ENCODE assay signal across 31 mouse cellular contexts in the genomic region with DNA sequence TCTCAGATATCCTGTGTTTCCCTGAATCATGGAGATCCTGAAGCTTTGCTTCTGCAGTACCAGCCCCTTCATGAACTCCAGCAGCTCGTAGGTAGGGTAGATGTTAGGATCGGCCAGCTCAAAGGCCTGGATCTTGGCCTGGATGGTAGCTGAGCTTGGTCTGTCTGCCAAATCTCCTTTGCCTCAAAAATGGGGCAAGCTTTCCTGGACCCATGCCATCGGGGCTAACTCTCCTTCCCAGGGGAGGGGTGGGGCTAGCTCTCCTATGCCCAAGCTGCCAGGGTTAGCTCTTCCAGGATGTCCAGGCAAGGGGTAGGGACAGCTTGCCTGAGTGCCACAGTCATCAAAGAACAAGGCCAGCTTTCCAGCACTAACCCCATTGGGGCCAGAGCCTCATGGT. TPM values are rescaled to one million over a fixed set of nuclear protein-coding genes. Genes with fewer than 3 reads are reported as not detected.
A peak's percentile ranks its signal among the peaks of the same experiment; 100 is the strongest.
DNase-seq lines count a peak whose midpoint lies in the region; ATAC-seq and TF ChIP-seq lines count a peak whose summit lies in the region.
"Had no signal": no experiment of that assay in that cellular context is flagged by ENCODE, and none has a peak within 500 bp of the region (broad histone marks: within the 10 kb centered on the region; RNA-seq: fewer than 3 reads in every experiment).

No protein-coding gene starts in this region.

- H3K9ac ChIP-seq in hindbrain, postnatal 0 days (replicated peaks; ENCODE audit: low read length), result no peak overlapping the region
- H3K9ac ChIP-seq in hindbrain, embryonic 14.5 days, result no peak overlapping the region
- H3K9ac ChIP-seq: forebrain, embryonic 13.5 days; limb, embryonic 12.5 days; liver, embryonic 12.5 days; midbrain, embryonic 12.5 days; neural tube, embryonic 15.5 days had no signal

- no peaks in the 10 kb centered on the region for H3K27me3 ChIP-seq in hindbrain, postnatal 0 days (ENCODE audit: insufficient read depth, low read length)
- no peaks in the 10 kb centered on the region for H3K27me3 ChIP-seq in hindbrain, embryonic 14.5 days (ENCODE audit: control insufficient read depth, insufficient read depth, low read length)
- H3K27me3 ChIP-seq: forebrain, embryonic 13.5 days; limb, embryonic 12.5 days; liver, embryonic 12.5 days; midbrain, embryonic 12.5 days; neural tube, embryonic 15.5 days had no signal

- no peaks in the 10 kb centered on the region for H3K9me3 ChIP-seq in hindbrain, postnatal 0 days (ENCODE audit: low read length)
- no peaks in the 10 kb centered on the region for H3K9me3 ChIP-seq in hindbrain, embryonic 14.5 days (ENCODE audit: control insufficient read depth, low read length)
- H3K9me3 ChIP-seq: forebrain, embryonic 13.5 days; heart, embryonic 10.5 days; limb, embryonic 12.5 days; liver, embryonic 12.5 days; midbrain, embryonic 12.5 days; neural tube, embryonic 15.5 days had no signal

- H3K4me2 ChIP-seq in hindbrain, postnatal 0 days (ENCODE audit: low read depth, low read length), result no peak overlapping the region
- no peak overlapping the region for H3K4me2 ChIP-seq in hindbrain, embryonic 14.5 days (replicated peaks)
- H3K4me2 ChIP-seq: forebrain, embryonic 13.5 days; limb, embryonic 12.5 days; liver, embryonic 12.5 days; midbrain, embryonic 12.5 days; neural tube, embryonic 15.5 days had no signal

- H3K4me1 ChIP-seq in hindbrain, postnatal 0 days (ENCODE audit: insufficient read depth, low read length), result no peaks in the 10 kb centered on the region
- no peaks in the 10 kb centered on the region for H3K4me1 ChIP-seq in hindbrain, embryonic 14.5 days (replicated peaks; ENCODE audit: control insufficient read depth, insufficient read depth, low read length)
- H3K4me1 ChIP-seq: forebrain, embryonic 13.5 days; heart, embryonic 10.5 days; limb, embryonic 12.5 days; liver, embryonic 12.5 days; midbrain, embryonic 12.5 days; neural tube, embryonic 15.5 days had no signal

- ATAC-seq in hindbrain, postnatal 0 days, result no peak
- ATAC-seq in hindbrain, embryonic 14.5 days (ENCODE audit: low FRiP score), result no peak
- ATAC-seq: activated CD4-positive, CD25-positive, alpha-beta regulatory T cell, adult 4 months; forebrain, embryonic 13.5 days; hindbrain, embryonic 16.5 days; intestine, embryonic 16.5 days; liver, embryonic 12.5 days had no signal

- peak; percentile 4 to 62 for DNase-seq in adrenal gland, adult (ENCODE audit: inconsistent age in 2 of 2, low spot score in 1 of 2)
- no peak for DNase-seq in adrenal gland, postnatal 4 days (ENCODE audit: low spot score in 2 of 2)
- DNase-seq in hindbrain, postnatal 0 days (ENCODE audit: low spot score), result peak; percentile 3
- DNase-seq in hindbrain, embryonic 14.5 days (ENCODE audit: low spot score), result no peak
- peak; percentile 22 to 47 for DNase-seq in right cerebral cortex, postnatal 10 days (ENCODE audit: low spot score in 2 of 2)
- DNase-seq in right cerebral cortex, postnatal 36 days (ENCODE audit: low spot score in 2 of 2), result no peak
- DNase-seq in adrenal gland, postnatal 36 days, result peak; percentile 7 to 42
- DNase-seq in urinary bladder, postnatal 25 days (ENCODE audit: low spot score), result no peak
- DNase-seq: lung, adult 2 months; lung, postnatal 14 days; right cerebral cortex, adult 18-20 months; spleen, adult 18-20 months; thymus, postnatal 4 days had no signal

- no peak for TF ChIP-seq CTCF in hindbrain, postnatal 0 days (IDR thresholded peaks at IDR 0.05; ENCODE audit: low read depth)

- WGBS in hindbrain, postnatal 0 days, result 58% methylated on average over 3 of the region's 3 CpGs
- WGBS in hindbrain, embryonic 14.5 days, result 91% methylated on average over 3 of the region's 3 CpGs

- no peaks in the 10 kb centered on the region for H3K36me3 ChIP-seq in hindbrain, postnatal 0 days (ENCODE audit: insufficient read depth, low read length)
- H3K36me3 ChIP-seq in hindbrain, embryonic 14.5 days (replicated peaks; ENCODE audit: control insufficient read depth, insufficient read depth), result no peaks in the 10 kb centered on the region
- H3K36me3 ChIP-seq: heart, embryonic 10.5 days; limb, embryonic 12.5 days; liver, embryonic 12.5 days; midbrain, embryonic 12.5 days; neural tube, embryonic 15.5 days had no signal

- no peak overlapping the region for H3K4me3 ChIP-seq in hindbrain, postnatal 0 days (ENCODE audit: low read length)
- no peak overlapping the region for H3K4me3 ChIP-seq in hindbrain, embryonic 14.5 days (replicated peaks; ENCODE audit: low read length)
- H3K4me3 ChIP-seq: forebrain, embryonic 13.5 days; heart, embryonic 10.5 days; limb, embryonic 12.5 days; liver, embryonic 12.5 days; midbrain, embryonic 12.5 days; neural tube, embryonic 15.5 days had no signal

- H3K27ac ChIP-seq in hindbrain, postnatal 0 days, result no peak overlapping the region
- no peak overlapping the region for H3K27ac ChIP-seq in hindbrain, embryonic 14.5 days
- H3K27ac ChIP-seq: forebrain, embryonic 13.5 days; heart, embryonic 10.5 days; kidney, postnatal 0 days; limb, embryonic 12.5 days; liver, embryonic 12.5 days; midbrain, embryonic 12.5 days; neural tube, embryonic 15.5 days had no signal

RNA-seq across cellular contexts. Expression of a gene that starts 18.1 kb away (rescaled TPM):
- total RNA-seq in adrenal gland, postnatal 4 days (2021), result not detected
- total RNA-seq in hindbrain, postnatal 0 days (2014; rRNA removed), result not detected in 2 replicates
- polyA plus RNA-seq in hindbrain, postnatal 0 days (2015; fragmentation: Nextera tagmentation; extraction: Ambion mirVana), result not detected in 2 replicates
- not detected in 2 replicates for polyA plus RNA-seq in hindbrain, embryonic 14.5 days (2014; fragmentation: Nextera tagmentation; extraction: Ambion mirVana)
- total RNA-seq in adrenal gland, postnatal 36 days (2021), result not detected
- total RNA-seq: gastrocnemius, adult 18-20 months; hematopoietic stem cell, adult 5-6 weeks; layer of hippocampus, postnatal 25 days; megakaryocyte, adult 5-6 weeks had no signal
- polyA plus RNA-seq: activated CD4-positive, CD25-positive, alpha-beta regulatory T cell, adult 4 months; brain, embryonic 14.5 days; embryonic facial prominence, embryonic 14.5 days; forebrain, embryonic 13.5 days; gonadal fat pad, adult 2 months; heart, embryonic 10.5 days; heart, embryonic 16.5 days; hindbrain, embryonic 16.5 days; intestine, embryonic 16.5 days; kidney, postnatal 0 days; limb, embryonic 12.5 days; liver, embryonic 12.5 days; lung, adult 2 months; midbrain, embryonic 12.5 days; neural tube, embryonic 15.5 days had no signal

Comparison
In these comparisons a context has a peak if more than half of its experiments do, and no peak if none do; other contexts are left out.
1. DNase-seq: peak in adrenal gland, adult (2 of 2), hindbrain, postnatal 0 days (single experiment), right cerebral cortex, postnatal 10 days (2 of 2) and adrenal gland, postnatal 36 days (2 of 2); none in adrenal gland, postnatal 4 days (0 of 2), hindbrain, embryonic 14.5 days (single experiment), right cerebral cortex, postnatal 36 days (0 of 2) and urinary bladder, postnatal 25 days (single experiment).